Mouse (Mus musculus): ENCODE measurements around the gene Cox14.
A peak's percentile ranks its signal among the peaks of the same experiment; 100 is the strongest.

The Cox14 gene

DNA sequence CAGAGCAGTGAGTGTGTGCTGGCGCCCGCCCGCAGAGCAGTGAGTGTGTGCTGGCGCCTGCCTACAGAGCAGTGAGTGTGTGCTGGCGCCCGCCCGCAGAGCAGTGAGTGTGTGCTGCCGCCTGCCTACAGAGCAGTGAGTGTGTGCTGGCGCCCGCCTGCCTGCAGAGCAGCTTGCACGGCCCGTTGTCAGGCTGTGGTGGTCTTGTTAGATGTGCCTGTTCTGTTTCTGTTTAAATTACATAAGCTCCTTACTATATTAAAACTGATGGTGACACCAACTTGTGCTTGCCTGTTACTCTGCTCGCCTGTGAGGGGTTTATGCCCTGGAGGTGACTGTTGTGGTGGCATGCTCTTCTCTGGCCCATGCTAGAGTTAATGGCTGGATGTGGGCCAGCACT is 17.2 kb upstream of the Cox14 start:
- DNase-seq (ENCODE audit: low spot score in 2 of 2) = no peak

DNA sequence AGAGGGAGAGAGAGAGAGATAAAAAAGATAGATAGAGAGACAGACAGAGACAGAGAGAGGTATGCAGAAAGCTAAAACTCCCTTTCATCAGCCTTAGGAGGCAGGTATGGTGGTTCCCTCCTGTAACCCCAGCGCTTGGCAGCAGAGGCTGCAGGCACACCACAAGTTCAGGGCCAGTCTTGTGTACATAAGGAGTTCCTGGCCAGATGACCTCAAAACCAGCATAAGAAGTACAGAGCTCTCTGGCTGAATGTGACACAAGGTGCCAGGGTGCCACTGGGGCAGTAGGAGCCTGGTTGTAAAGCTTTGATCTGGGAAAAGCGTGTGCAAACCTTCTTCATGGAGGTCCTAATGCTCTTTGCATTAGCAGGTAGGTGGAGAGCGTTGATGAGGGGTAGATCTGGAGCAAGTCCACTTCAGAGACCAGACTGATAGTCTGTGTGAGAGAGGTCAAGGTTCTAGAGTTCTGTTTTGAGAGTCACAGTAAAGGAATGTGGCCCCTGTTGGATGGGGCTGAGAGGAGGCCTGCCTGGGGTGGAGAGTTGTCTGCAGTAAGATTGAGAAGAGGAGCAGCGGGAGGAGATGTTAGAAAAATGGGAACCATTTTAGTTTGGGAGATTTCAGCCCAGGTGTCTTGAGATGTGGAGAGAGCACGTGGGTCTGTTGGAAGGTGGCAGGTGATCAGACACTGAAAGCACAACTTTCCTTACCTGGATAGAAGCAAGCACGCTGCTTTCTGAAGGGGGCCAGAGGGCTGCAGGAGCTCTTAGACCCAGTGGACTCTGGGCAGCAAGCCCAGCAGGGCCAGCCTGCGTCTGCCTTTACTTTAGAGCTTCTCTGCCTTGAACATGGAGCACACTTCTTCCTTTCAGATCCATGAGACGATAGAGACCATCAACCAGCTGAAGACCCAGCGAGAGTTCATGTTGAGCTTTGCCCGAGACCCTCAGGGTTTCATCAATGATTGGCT is 14.9 kb upstream of the Cox14 start:
- no peak for DNase-seq (ENCODE audit: low spot score in 2 of 2)

DNA sequence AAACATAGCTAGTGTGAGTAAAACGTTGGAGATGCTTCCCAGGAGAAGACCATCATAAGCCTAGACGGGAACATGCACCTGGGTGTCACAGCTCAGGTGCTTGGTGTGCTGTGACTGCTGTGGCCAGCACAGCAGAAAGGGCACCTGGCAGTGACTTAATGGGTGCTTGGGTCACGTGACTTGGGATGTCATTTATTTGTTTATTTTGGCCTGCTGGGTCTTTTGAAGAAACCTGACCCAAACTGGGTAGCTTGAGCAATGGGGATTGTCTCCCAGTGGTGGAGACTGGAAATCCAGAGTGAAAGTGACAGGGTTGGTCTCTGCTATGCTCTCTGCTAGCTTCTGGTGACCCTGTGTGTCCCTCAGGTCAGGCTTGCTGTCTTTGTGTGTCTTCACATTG is 13.9 kb upstream of the Cox14 start:
- no peak for DNase-seq (ENCODE audit: low spot score in 2 of 2)

DNA sequence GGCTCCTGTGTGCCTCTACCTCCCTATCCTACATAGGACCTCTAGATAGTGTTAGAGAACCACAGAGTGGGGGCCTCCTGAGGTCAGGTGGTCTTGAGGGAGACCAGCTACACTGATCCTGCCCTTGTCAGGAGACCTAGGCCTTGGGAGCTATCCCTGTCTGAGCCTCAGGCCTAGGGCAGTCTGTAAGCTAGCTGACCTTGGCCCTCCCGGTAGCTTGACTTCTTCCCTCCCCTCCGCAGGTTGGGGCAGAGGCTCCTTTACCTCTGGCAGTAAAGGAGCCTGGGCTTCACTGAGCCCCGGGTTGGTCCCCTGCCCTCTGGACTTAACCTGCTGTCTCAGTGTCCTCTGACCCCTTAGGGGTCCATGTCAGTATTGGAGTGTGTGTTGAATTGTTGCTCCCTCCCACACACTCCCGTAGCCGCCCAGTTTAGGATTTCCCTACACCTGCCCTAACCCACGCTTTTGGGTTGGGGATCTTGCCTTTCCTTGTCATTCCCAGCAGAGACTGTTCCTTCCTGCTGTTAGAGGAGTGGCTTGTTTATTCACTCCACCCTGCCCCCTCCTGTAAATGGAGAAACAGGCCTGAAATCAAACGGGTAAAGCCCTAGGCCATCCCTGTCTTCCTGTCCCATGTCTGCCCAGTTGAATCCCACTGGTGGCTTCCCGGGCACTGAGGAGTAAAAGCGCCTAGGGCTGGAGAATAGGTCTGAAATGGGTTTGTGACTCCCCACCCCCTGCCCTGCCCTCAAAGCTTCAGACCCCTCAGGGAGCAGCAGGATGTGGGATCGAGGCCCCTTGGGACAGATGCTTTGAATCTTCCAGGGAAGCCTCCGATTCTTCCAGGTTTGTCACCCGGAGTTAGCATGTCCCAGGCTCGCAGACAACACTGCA is 12.5 kb upstream of the Cox14 start:
- no peak for DNase-seq (ENCODE audit: low spot score in 2 of 2)

DNA sequence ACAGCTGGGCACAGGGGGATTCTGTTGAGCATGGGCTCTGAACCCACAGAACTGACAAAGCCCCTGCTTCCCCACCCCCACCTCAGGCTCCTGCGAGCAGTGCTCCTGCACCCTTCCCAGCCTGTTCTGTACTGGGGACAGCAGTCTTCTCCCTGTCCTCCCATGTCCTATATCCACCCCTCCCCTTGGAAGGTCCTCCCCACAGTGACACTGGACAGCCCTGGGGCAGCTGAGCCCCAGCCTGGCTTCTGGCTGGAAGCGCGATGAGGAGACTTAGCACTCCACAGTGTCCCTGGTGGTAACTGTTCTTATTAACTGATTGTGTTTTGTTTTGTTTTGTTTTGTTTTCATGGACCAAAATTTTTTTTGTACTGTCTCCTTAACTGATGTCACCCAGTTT is 11.8 kb upstream of the Cox14 start:
- DNase-seq (ENCODE audit: low spot score in 2 of 2) = no peak

DNA sequence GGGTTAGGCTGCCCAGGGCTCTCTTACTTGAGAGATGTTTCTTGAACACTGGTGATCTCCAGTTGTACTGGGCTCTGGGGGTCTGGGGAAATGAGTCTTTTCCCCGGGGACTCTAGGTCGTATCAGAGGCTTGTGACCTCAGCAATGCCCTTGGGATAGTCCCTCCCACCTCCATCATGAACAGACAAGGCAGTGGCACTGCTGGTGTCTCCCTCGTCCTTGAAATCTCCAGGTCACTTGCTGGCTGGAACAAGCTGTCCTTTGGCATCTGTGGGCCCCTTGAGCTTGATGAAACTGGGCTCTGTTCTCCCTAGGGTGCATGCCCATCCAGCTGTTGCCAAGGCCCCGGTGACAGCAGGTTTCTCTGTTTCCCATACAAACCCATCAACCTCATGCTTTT is 11.2 kb upstream of the Cox14 start:
- no peak for DNase-seq (ENCODE audit: low spot score in 2 of 2)

DNA sequence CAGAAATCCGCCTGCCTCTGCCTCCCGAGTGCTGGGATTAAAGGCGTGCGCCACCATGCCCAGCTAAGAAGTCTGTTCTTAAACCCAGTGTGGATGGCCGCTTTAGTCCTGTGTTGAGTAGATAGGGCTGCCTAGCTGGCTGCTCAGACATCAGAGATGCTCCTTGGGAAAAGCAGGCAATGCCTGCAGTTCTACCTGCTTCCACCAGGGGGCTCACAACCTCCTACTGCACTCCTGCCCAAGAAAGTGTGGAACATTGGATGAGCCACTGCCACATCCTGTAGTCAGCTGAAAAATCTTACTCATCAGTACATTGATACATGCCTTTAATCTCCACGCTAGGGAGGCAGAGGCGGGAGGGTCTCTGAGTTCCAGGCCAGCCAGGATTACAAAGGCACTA is 10.6 kb upstream of the Cox14 start:
- DNase-seq (ENCODE audit: low spot score in 2 of 2) = peak; percentile 83 to 88

DNA sequence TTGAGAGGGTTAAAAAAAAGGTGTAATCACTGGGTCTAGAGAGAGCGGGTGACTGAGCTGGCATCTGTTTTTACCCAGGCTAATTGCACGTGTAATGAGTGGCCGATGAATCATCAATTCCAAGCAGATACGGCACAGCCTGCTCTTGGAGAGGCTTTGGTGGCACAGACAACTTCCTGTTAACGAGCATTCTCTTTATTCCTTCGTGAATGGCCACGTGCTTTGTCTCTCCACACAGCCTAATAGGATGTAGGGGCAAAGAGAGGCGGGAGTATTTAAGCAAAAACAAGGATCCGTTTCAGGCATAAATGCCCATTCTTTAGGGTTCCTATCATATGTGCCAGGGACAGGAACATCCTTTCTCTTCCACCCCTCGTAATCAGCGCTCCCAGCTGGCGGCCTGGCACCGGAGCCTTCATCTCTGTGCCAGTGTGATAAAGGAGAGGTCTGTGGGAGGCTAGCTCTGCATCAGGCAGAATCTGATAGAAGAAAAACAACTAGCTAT is 10.0 kb upstream of the Cox14 start:
- DNase-seq (ENCODE audit: low spot score in 2 of 2) = peak; percentile 59 to 67

DNA sequence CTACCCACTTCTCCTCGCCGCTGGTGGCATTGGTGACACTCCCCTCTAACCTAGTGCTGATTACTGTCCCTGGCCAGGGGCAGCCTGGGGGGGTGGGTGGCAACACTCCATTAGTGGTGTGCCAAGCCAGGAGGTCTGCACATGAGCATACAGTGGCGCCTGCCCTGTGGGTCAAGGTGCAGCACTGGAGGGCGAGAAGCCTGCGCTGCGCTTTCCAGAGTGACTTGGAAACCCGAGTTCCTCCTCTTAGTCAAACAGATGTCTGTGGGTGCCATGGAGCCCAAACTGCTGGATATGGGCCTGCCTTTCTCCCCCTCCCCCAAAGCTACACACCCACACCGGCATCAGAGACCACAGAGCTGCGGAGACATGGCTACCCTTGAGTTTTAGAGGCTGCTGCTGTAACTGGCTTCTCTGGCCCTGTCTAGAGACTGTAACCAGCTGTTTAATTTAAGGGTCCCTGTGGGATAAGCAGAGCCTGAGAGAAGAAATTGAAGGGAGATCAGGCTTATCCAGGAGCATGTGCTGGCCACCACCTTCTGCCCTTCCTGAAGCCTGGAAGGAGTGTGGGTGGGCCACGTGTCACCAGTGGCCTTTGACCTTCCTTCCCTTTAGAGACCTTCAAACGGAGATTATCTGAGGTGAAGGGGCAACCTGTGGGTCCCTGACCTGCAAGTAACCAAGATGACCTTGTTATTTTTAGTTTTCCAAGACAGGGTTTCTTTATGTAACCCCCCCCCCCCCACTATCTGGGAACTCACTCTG is 9.3 kb upstream of the Cox14 start:
- no peak for DNase-seq (ENCODE audit: low spot score in 2 of 2)

DNA sequence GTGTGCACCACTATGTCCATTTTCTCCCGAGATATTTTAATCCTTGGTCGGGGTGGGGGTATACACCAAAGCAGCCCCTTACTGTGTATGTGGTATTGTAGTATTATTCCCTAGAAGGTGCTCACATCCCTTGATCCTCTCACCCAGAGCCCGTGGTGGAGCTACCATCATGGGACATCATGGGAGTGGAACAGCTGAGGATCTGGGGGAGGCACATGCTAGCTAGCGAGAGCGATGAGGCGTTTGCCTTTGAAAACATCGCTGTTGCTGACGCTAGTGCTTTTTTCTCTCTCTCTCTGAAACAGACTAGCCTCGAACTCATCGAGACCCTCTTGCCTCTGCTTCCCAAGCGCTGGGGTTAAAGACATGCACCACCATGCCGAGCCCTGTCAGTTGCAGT is 8.6 kb upstream of the Cox14 start:
- no peak for DNase-seq (ENCODE audit: low spot score in 2 of 2)

DNA sequence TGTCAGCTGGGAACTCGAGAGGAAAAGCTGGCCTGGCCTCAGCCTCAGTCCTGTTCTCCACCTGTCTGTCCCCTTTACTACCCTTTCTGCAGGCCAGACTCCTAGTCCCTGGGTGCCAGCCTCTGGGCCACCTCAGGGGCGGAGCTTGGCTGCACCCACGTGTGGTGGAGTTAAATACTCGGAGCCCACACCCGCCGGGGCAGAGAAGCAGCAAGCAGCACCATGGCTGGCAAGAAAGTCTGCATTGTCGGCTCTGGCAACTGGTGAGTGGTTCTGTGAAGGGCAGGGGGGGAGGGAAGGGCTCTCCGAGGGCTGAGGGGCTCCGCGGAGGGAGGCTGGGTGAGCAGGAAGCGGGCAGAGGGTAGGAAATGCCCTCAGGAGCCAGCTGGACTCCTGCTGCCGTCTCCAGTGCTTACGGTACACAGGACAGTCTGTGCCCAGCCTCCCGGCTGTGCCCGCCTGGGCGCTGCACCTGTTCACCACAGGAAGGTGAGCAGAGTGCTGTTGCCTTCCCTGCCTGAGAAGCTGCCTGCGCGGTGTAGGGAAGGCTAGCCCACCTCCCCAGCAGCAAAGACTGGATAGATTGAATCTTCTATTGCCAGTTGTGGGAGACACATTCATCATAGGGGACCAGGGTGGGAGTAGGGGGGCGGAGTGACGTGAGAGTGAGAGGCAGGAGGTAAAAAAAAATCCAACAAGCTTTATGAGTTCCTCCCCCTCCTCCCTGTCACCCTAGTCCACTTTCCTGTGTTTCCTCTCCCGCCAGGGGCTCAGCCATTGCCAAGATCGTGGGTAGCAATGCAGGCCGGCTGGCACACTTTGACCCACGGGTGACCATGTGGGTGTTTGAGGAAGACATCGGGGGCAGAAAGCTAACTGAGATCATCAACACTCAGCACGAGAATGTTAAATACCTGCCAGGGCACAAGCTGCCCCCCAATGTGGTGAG is 7.8 kb upstream of the Cox14 start, which contains the start of gene Gpd1:
Gene Gpd1, plus strand, starts transcription at position 130 of the 949 bp plus-strand sequence.
- DNase-seq (ENCODE audit: low spot score in 2 of 2) = peak; percentile 59 to 64

DNA sequence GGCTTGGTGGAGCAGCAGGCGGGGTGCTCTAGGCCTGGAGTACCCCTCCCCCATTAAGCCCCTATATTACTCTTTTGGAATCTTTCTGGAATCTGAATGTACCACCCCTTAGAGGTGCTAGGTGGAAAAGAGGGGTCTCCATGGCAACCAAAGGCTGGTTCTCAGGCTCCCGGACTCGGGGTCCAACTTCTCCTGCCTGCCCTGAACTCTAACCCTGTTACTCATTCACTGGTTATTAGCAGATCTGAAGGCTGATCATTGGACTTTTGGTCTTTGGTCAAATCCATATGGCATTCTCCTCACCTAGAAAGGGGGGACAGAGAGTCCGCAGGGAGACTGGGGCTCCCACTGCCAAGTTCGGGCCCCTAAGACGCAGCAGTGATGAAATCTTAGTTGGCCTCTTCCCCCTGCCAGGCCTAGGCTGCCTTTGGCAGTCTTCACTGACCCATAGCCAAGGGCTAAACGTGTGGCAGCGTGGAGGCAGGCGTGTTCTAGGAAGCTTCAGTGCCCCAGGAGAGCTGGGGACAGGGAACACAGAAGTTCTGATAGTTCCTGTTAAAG is 6.9 kb upstream of the Cox14 start:
- no peak for DNase-seq (ENCODE audit: low spot score in 2 of 2)

DNA sequence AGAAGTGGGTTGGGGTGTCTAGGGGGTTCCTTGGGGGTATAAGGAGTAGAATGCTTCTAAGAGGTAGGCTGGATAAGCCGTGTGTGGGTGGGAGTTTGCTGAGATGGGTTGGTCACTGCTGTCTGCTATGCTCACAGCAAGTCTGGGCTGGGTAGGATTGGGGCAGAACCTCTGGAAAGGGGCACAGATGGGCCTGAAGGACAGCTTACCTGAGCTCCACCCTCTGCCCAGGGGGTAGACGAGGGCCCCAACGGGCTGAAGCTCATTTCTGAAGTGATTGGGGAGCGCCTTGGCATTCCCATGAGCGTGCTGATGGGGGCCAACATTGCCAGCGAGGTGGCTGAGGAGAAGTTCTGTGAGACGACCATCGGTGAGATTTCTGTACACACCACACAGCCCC is 5.6 kb upstream of the Cox14 start:
- DNase-seq (ENCODE audit: low spot score in 2 of 2) = no peak

DNA sequence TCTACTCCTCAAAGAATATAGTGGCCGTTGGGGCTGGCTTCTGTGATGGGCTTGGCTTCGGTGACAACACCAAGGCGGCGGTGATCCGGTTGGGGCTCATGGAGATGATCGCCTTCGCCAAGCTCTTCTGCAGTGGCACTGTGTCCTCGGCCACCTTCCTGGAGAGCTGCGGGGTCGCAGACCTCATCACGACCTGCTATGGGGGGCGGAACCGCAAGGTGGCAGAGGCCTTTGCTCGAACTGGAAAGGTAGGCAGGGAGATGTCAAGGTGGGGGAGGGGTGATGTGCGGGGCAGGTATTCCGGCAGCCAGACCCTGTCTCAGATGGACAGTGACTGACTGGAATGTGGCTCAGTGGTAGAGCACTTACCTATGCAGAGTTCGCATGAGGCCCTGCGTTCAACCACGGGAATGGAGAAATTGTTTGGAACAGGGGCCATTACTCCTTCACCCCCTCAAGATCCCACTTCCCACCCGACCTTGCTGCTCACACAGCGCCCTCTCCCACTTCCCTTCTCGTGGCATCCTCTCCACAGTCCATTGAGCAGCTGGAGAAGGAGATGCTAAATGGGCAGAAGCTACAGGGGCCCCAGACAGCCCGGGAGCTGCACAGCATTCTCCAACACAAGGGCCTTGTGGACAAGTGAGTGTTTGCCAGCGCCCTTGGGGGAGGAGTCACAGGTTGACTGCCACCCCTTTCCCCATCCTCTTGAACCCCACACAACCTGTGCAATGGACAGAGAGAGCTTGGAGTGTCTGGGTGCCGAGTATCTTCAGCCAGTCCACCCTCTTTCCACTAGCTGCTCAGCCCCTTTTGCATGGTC is 3.3 kb upstream of the Cox14 start:
- DNase-seq (ENCODE audit: low spot score in 2 of 2) = no peak

DNA sequence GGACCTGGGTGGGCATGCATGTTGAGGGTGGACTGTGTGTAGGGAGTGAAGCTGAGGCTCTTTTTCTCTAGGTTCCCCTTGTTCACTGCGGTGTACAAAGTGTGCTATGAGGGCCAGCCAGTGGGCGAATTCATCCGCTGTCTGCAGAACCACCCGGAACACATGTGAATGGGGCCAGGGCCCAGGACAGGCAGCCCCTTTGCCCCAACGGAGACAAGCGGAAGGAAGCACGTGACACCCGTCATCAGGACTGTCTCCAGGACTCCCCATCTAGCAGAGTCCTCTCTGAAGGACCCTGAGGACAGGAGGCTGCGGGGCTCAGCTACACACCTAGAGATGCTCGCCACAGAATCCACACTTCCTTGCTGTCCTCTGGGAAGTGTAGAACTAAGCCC is 2.3 kb upstream of the Cox14 start:
- DNase-seq (ENCODE audit: low spot score in 2 of 2) = no peak

DNA sequence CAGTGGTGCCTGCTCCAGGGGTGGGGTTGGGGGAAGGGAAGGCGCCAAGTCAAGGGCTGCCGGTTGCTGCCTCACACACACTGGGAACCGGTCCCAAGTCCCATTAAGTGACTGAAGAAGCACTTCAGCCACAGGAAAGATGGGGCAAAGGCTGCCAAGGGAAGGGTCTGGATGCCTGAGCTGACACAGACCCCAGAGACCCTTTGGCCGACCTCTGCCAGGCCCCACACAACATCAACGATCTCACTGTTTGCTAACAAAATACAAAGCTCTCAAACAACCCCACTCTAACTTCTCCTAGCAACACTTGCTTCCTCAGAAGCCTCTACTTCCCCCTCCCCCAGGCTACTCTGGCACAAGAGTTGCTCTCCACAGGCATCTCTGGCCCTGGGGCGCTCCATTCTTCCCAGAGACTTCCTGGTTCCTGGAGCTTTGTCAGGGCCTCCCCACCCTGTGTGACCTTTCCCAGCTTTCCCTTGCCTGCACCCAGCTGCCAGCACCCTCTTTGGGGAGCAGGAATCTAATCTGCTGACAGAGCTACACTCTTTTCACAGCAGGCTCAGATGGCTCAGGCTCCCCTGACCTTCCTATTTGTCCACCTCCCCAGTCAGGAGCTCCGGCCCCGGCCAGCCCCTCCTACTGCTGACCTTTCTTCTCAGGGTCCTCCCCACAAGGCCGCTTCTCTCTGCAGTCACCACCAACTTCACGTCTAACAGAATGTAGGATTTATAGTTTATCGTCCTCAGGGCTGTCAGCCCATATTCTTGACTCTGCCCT is 1.7 kb upstream of the Cox14 start:
- peak in 1 of 2 experiments; percentile 52 for DNase-seq (ENCODE audit: low spot score in 2 of 2)

DNA sequence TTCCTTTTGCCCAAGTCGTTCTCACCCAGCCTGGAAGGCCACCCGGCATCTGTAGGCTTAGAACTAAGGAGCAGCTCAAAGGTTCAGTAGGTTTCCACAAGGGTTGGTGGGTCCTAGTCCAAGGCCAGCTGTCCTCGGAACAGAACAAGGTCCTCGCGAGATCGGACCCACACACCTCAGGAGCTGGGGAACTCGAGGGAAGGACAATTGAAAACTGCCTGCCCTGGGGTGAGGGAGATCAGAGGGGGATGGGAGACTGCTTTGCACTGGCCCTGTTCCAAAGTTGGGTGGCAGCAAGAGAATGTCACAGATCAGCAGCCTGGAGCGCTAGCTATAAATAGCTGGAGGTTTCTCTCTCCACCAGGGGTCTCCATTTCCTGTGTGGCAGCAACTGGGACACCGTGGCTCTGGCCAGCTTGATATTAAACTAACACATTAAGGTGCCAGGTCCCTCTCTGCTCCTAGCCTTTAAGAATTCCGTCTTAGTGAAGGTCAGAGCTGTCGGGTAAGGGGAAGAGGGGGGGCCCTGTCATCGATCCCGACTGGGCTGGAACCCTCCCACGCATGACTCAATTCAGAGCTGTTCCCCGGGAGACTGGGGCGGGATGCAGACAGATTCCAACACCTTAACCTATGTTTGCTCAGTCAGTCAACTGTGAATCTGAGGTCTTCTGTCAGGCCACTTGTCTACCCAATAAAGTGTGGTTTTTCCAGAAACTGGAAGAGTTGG is 961 bp upstream of the Cox14 start:
- DNase-seq (ENCODE audit: low spot score in 2 of 2) = peak; percentile 59 to 60

DNA sequence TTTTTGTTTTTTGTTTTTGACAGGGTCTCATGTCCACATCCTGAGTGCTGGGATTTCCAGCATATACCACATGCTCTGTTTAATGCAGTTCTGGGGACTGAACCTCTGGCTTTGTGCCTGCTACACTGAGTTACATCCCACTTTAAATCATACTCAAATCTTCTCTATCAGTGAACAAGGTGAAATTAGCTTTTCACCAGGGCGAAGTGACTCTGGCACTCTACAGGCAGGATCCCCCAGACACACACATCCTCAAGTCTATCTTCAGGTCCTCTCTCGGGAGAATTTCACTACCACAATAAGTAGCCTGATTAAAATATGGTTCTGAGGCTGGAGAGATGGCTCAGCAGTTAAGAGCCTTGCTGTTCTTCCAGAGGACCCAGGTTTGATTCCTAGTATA is 1.1 kb downstream of the Cox14 start:
- DNase-seq (ENCODE audit: low spot score in 2 of 2) = no peak

All from right cerebral cortex, postnatal 36 days (tissue).